In the genomic region with DNA sequence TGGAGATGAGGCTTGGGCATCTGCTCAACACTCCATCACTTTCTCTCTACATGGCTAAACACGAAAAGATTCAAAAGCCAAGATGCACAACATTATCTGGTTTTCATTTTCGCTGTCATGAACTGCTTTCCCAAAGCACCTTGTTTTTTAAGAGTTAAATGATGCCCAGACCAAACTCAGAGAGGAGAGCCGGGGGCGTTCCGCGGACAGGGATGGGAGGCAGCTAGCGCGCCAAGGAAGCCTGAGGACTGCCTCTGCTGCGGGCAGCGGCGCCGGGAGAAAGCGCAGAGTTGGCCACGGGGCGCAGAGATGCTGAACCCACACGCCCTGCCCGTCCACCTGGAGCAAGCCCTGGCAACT, we compare ENCODE assay signal across 8 mouse cellular contexts. TPM values are rescaled to one million over a fixed set of nuclear protein-coding genes. Genes with fewer than 3 reads are reported as not detected.
DNase-seq lines count a peak whose midpoint lies in the region; ATAC-seq and TF ChIP-seq lines count a peak whose summit lies in the region.

No protein-coding gene starts in this region.

- WGBS in kidney, adult 2 months = 1% methylated on average over 17 of the region's 17 CpGs
- 2% methylated on average over 17 of the region's 17 CpGs for WGBS in liver, postnatal 0 days (ENCODE audit: insufficient replicate concordance)

- H3K27ac ChIP-seq in kidney, adult 2 months (ENCODE audit: insufficient read depth, low read depth, low read length) = no peak overlapping the region
- no peak overlapping the region for H3K27ac ChIP-seq in liver, postnatal 0 days (ENCODE audit: low read depth)

- TF ChIP-seq CTCF in kidney, adult 2 months (conservative IDR thresholded peaks at IDR 0.05; ENCODE audit: insufficient read depth, insufficient read length, low read depth, low read length) = no peak
- TF ChIP-seq CTCF in liver, postnatal 0 days (IDR thresholded peaks at IDR 0.05; ENCODE audit: low read depth) = no peak

- no peaks in the 10 kb centered on the region for H3K4me1 ChIP-seq in kidney, adult 2 months (ENCODE audit: control insufficient read depth, insufficient read depth, low read length)
- no peaks in the 10 kb centered on the region; the same call in 1 of the 2 replicates for H3K4me1 ChIP-seq in liver, postnatal 0 days (ENCODE audit: insufficient read depth)

- H3K9ac ChIP-seq in liver, postnatal 0 days (replicated peaks) = peak overlapping the region; percentile 58

- peak overlapping the region; percentile 42 for H3K4me3 ChIP-seq in kidney, adult 2 months (ENCODE audit: insufficient read depth, low read depth, low read length)
- peak overlapping the region; percentile 45 for H3K4me3 ChIP-seq in liver, postnatal 0 days (ENCODE audit: low read depth, low read length)

- no peak for DNase-seq in kidney, adult 2 months
- no peak for DNase-seq in kidney, adult 8-10 months
- peak; percentile 53 for DNase-seq in embryo, embryonic 10.5 days (ENCODE audit: low spot score)
- peak; percentile 12 for DNase-seq in heart, postnatal 4 days
- no peak for DNase-seq in liver, postnatal 0 days
- peak; percentile 21 for DNase-seq in skeletal muscle tissue, adult 2 months (ENCODE audit: low read depth, low spot score)
- no peak for DNase-seq in thymus, postnatal 10 days (ENCODE audit: low spot score in 2 of 2)
- DNase-seq in spleen, postnatal 14 days (ENCODE audit: low spot score in 2 of 2) = no peak

- peaks cover 3% of the 10 kb centered on the region for H3K27me3 ChIP-seq in kidney, adult 2 months (replicated peaks; ENCODE audit: control insufficient read depth, insufficient read depth, low read length)
- peaks cover 29% of the 10 kb centered on the region for H3K27me3 ChIP-seq in liver, postnatal 0 days (ENCODE audit: insufficient read depth, low read length)

- no peaks in the 10 kb centered on the region for H3K9me3 ChIP-seq in liver, postnatal 0 days (ENCODE audit: low read length)

- H3K4me2 ChIP-seq in liver, postnatal 0 days (ENCODE audit: low read depth, low read length) = peak overlapping the region; percentile 68

- no peak for TF ChIP-seq EP300 in liver, postnatal 0 days (IDR thresholded peaks at IDR 0.05; ENCODE audit: low read depth)

- no peak for ATAC-seq in liver, postnatal 0 days

- no peak for TF ChIP-seq POLR2A in kidney, adult 2 months (IDR thresholded peaks at IDR 0.05; ENCODE audit: low read depth, low read length)

- no peaks in the 10 kb centered on the region for H3K36me3 ChIP-seq in kidney, adult 2 months (ENCODE audit: control insufficient read depth, insufficient read depth, low read length)
- no peaks in the 10 kb centered on the region for H3K36me3 ChIP-seq in liver, postnatal 0 days (replicated peaks; ENCODE audit: insufficient read depth, low read length)

RNA-seq across cellular contexts. Expression of a gene that starts 0.8 kb away (rescaled TPM):
- 0.38 and 0.83 TPM in 2 replicates for polyA plus RNA-seq in kidney, adult 2 months (2012; rRNA removed)
- 1 to 10 TPM; 1.0 to 1.3 TPM for total RNA-seq in heart, postnatal 4 days (2021)
- polyA plus RNA-seq in liver, postnatal 0 days (2015; fragmentation: Nextera tagmentation; extraction: Ambion mirVana) = 0.31 and 0.44 TPM in 2 replicates

Comparison
In these comparisons a context has a peak if more than half of its experiments do, and no peak if none do; other contexts are left out.
1. DNase-seq: peak in embryo, embryonic 10.5 days (single experiment), heart, postnatal 4 days (single experiment) and skeletal muscle tissue, adult 2 months (single experiment); none in kidney, adult 2 months (single experiment), kidney, adult 8-10 months (0 of 2), liver, postnatal 0 days (single experiment), thymus, postnatal 10 days (0 of 2) and spleen, postnatal 14 days (0 of 2).